Mouse (Mus musculus) cortical plate, adult 2 months (tissue): ENCODE measurements around the gene Gm10643. TPM values are rescaled to one million over a fixed set of nuclear protein-coding genes. Genes with fewer than 3 reads are reported as not detected.
A peak's percentile ranks its signal among the peaks of the same experiment; 100 is the strongest.

Experiments
- H3K27ac ChIP-seq: fragments of 200-500 bp; 2 replicates; pipeline ENCODE4 v1.5.1; 2012; ENCODE audit warnings: low read length, control low read depth, inconsistent platforms; ENCODE audit not compliant: insufficient read depth
- H3K4me1 ChIP-seq: fragments of 200-500 bp; 2 replicates; pipeline ENCODE4 v1.6.1; 2011; ENCODE audit warnings: low read length; ENCODE audit not compliant: control insufficient read depth, insufficient read depth
- H3K4me3 ChIP-seq: fragments of 200-500 bp; 2 replicates; pipeline ENCODE4 v1.5.1; 2011; ENCODE audit warnings: mild to moderate bottlenecking, low read length, control low read depth; ENCODE audit not compliant: insufficient read depth
- CTCF ChIP-seq: fragments of 200-500 bp; IDR thresholded peaks from 2 replicates; pipeline ENCODE4 v1.5.1; 2011; ENCODE audit warnings: mild to moderate bottlenecking, control low read depth, low read length; ENCODE audit not compliant: insufficient read depth; ENCODE audit errors: extremely low read depth
- POLR2A ChIP-seq: fragments of 200-500 bp; IDR thresholded peaks from 2 replicates; pipeline ENCODE4 v1.6.1; 2011; ENCODE audit warnings: mild to moderate bottlenecking, low read length, control low read depth; ENCODE audit not compliant: insufficient read depth; ENCODE audit errors: extremely low read depth
- polyA plus RNA-seq: library from polyadenylated mRNA; depleted of rRNA; stranded (reverse); fragments of >200 nt; gene quantifications from 2 replicates; pipeline ENCODE4 v1.2.3, GENCODE M21; 2012

Gm10643 gene
- polyA plus RNA-seq, 1 experiment: 3.6 TPM

GRCm38 (mm10) chr8:84046505-84046904 lies 18.4 kb downstream of the Gm10643 start:
- no peaks in the 10 kb centered on the region for H3K4me1 ChIP-seq
- no peak overlapping the region for H3K27ac ChIP-seq
- no peak overlapping the region for H3K4me3 ChIP-seq
- TF ChIP-seq CTCF (no peak), POLR2A (no peak)

GRCm38 (mm10) chr8:84044900-84045299 lies 20.0 kb downstream of the Gm10643 start, which contains the start of gene Rln3:
TSS of gene Rln3 (minus strand) at chr8:84045000.
- Histone ChIP-seq H3K27ac (no peak within 1 kb of the TSS), H3K4me3 (no peak within 1 kb of the TSS), H3K4me1 (no peaks in the 10 kb centered on the region)
- TF ChIP-seq CTCF: no peak
- TF ChIP-seq POLR2A: no peak

GRCm38 (mm10) chr8:84044103-84044502 lies 20.8 kb downstream of the Gm10643 start:
- TF ChIP-seq CTCF (no peak), POLR2A (no peak)
- Histone ChIP-seq H3K4me1 (no peaks in the 10 kb centered on the region), H3K4me3 (no peak overlapping the region), H3K27ac (no peak overlapping the region)

DNA sequence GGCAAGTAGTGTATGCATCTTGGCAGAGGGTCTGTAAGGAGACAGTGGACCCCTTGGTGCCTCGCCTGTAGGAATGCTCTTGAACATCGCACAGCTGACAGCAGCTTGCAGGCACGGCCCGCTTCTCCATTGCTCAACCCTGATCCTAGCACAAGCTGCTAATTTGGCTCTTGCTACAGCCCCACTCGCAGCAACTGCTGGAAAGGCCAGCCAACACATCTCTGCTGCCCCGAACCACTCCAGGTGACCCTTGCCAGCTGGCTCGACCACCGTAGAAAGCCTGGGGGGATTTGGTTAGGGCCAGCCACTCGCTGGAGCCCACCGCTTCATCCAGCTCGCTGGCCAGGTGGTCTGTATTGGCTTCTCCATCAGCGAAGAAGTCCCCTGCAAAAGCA lies 22.0 kb downstream of the Gm10643 start:
- H3K4me3 ChIP-seq: no peak overlapping the region
- no peak overlapping the region for H3K27ac ChIP-seq
- no peak for TF ChIP-seq POLR2A
- no peak for TF ChIP-seq CTCF

DNA sequence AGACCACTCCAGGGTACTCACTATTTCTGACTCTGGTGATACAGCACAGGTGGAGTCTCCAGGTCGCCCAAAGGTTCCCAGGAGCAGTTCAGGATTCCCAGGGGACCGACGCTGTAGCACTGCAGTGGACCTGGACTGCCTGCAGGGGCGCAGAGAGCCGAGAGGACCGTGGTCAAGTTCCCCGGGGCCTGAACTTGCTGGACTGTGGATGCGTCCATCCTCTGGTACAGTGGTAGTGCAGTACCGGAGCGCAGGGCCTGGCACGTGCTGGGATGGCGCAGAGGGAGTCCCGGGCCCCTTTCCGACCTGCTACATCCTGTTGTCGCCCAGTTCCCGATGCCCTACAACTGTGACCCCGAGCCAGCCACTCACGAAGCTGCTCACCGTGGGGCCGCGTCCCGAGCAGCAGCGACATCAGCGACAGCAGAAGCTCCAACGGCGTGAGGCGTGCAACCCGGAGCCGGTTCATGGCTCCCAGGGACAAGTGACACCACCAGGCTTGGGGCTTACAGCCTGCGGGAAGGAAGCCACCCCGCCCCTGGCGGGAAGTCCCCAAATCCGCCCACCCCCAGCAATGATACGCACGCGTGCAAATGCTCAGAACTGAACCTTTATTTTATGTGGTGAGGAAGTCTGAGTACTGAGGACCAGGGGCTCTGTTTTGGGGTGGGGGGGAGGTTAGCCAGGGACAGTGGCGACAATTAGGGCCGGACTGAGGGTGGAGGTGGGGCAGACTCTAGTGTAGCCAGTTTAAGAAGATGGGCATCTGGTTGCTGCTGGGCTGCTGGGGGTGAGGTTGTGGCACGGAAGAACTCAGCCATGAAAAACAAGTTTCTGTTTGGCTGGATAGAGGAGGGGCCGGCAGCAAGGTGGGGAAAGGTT lies 22.6 kb downstream of the Gm10643 start, which contains the start of gene Il27ra:
Il27ra (minus strand) TSS at position 524 of the 882 bp plus-strand sequence.
- no peak within 1 kb of the TSS for H3K27ac ChIP-seq
- TF ChIP-seq POLR2A (no peak), CTCF (peak; percentile 49)
- peak within 1 kb of the TSS; percentile 26; the same call in 1 of the 2 replicates for H3K4me3 ChIP-seq
- H3K4me1 ChIP-seq: no peaks in the 10 kb centered on the region

More for the DNA sequence above, 22.0 kb downstream of the Gm10643 start:
- H3K4me1 ChIP-seq: no peaks in the 10 kb centered on the region

DNA sequence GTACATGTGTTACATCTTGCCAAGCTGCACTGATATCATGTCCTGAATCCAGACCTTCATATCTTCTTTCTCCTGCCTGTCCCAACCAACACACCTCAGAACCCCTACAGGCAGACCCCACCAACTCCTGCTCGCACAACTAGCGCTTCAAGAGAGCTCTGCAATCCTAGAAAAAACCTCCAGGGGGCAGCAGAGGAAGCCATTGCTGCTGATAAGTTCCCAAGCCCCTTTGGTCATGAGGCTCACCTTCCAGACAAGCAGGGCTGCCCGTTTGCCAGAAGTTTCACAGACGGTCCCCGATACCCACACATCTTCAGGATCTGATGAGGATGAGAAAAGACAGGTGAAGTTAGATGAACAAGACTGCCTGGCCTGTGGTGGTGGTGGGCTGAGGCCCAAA lies 25.9 kb downstream of the Gm10643 start:
- H3K4me1 ChIP-seq: no peaks in the 10 kb centered on the region
- TF ChIP-seq CTCF: peak; percentile 80
- TF ChIP-seq POLR2A: no peak
- no peak overlapping the region for H3K27ac ChIP-seq
- H3K4me3 ChIP-seq: no peak overlapping the region

GRCm38 (mm10) chr8:84038015-84038414 lies 26.9 kb downstream of the Gm10643 start:
- H3K4me1 ChIP-seq: no peaks in the 10 kb centered on the region
- no peak overlapping the region for H3K4me3 ChIP-seq
- TF ChIP-seq POLR2A (no peak), CTCF (no peak)
- no peak overlapping the region for H3K27ac ChIP-seq

- Histone ChIP-seq H3K27ac (no peak overlapping the region), H3K4me3 (no peak overlapping the region), H3K4me1 (no peaks in the 10 kb centered on the region)
- TF ChIP-seq CTCF: no peak
- no peak for TF ChIP-seq POLR2A
Observed at GRCm38 (mm10) chr8:84032777-84033176, 32.2 kb downstream of the Gm10643 start.

DNA sequence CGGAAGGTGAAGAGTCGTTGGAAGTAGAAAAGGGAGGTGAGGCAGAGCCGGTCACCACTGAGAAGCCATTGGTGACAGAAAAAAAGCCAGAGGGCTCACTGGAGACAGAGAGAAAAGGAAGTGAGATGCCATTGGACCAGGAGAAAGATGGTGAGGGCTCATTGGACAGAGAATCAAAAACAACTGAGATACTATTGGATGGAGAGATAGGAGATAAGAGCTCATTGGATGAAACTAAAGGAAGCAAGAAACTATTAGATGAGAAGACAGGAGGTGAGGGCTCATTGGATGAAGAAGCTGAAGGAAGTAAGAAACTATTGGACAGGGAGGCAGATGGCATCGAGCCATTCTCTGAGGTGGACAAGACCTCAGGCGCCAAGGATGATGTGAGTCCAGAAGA lies 35.7 kb downstream of the Gm10643 start:
- H3K4me1 ChIP-seq: no peaks in the 10 kb centered on the region
- H3K4me3 ChIP-seq: no peak overlapping the region
- TF ChIP-seq POLR2A: no peak
- no peak for TF ChIP-seq CTCF
- no peak overlapping the region for H3K27ac ChIP-seq

DNA sequence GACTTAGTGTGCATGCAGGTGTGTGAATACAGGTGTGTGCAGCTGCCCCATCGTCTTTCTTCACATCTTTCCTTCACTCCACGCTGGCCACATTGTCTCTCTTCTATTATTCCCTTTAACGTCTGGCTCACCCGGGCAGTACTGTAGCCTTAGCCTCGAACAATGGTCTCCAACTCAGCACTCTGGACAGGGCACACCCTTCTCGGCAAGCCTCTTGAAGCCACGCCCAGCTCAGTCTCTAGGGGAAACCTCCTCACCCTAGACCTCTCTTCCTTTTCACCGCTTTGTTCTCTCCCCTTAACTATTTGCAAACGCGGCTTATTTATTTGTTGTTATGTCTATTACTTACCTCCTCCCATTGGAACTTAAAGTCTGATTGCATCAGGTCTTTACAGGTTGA lies 37.5 kb downstream of the Gm10643 start:
- no peak for TF ChIP-seq CTCF
- no peak for TF ChIP-seq POLR2A
- Histone ChIP-seq H3K4me3 (no peak overlapping the region), H3K4me1 (no peaks in the 10 kb centered on the region), H3K27ac (no peak overlapping the region)
